Mouse (Mus musculus) embryo, embryonic 10.5 days (tissue): ENCODE data around the gene Tshz3.

Experiments used
- DNase-seq: peaks from one replicate; pipeline ENCODE4 v3.0.0-alpha.2; 2015; ENCODE audit warnings: low spot score

Gene Tshz3

DNA sequence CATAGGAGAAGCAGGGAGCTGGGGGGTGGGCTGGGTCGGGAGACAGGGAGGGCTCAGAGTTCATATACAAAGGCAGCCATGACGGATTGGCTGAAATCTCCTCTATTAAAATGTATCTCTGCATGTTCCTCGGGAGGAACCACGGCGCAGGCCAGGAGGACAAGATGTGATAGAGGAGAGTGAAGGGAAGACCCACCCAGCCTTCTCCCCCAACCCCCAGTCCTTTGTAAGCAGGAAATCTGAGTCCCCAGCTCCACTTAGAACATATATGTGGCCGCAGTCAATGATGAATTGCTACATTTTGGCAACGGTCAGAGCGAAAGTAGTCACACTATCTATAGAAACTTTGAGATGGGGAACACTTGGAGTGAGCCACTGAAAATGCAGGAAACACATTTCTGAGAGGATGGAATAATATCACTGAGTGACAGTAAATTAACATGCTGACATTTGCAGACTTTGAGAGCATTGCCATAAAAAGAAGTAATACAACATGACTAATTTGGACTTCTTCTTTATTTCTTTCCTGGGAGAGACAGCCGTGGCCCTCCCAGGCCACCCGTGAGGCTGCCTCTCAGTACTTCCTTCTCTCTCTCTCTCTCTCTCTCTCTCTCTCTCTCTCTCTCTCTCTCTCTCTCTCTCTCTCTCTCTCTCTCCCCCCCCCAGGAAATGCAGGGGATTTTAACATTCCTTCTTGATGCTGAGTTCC, 88.9 kb downstream of the Tshz3 start:
- no peak for DNase-seq

DNA sequence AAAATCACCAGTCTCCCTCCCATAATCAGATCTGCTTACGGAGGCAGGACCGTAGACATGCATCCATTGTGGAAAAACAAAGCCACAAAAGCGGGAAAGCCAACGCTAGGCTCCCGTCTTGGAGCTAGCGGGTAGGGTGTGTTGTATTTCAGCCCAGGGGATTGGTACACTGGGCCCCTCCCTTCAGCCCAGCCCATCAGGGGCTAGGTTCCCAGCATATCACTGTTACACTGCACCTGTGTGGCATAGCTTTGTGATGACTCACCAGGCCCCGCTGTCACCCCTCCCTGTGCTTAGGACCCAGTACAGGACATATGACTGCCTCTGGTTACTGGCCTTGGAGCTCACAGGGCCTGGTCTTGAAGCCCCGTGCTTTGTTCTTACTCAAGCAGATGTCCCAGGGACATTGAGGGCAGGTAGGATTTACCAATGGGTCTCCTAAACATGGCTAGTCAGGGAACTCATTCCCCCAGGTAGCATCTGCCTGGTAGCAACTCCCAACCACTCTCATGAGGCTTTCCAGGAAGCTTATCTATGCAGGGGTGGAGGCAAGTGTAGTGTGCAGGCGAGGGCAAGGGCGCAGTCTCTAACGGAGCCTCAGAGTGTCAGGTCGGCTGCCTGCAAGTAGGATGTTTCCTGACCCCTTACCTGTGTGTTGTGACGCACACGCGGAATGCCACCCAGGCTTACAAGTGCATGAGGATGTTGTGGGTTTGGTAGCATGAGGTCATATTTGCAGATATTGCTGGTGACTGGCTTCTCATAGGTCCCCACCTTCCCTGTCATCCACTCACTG, 98.7 kb downstream of the Tshz3 start:
- no peak for DNase-seq
